Mouse (Mus musculus) olfactory bulb, adult 2 months (tissue): ENCODE data around the gene Ankrd12. TPM values are rescaled to one million over a fixed set of nuclear protein-coding genes. Genes with fewer than 3 reads are reported as not detected.
"Not testable (repeated sequence)": the region's sequence is repeated elsewhere in the genome, so short reads cannot be mapped to it uniquely, and the experiment has no call there.

Source experiments
- H3K27ac ChIP-seq: fragments of 200-500 bp; 2 replicates; pipeline ENCODE4 v1.5.1; 2012; ENCODE audit warnings: low read depth, low read length; ENCODE audit not compliant: insufficient read depth
- H3K4me1 ChIP-seq: fragments of 200-500 bp; 2 replicates; pipeline ENCODE4 v1.6.1; 2012; ENCODE audit warnings: low read length; ENCODE audit not compliant: control insufficient read depth, insufficient read depth
- H3K4me3 ChIP-seq: fragments of 200-500 bp; 2 replicates; pipeline ENCODE4 v1.5.1; 2012; ENCODE audit warnings: mild to moderate bottlenecking, low read depth, low read length, moderate library complexity; ENCODE audit not compliant: insufficient read depth
- CTCF ChIP-seq: fragments of 200-500 bp; IDR thresholded peaks from 2 replicates; pipeline ENCODE4 v1.5.1; 2012; ENCODE audit warnings: low read depth, mild to moderate bottlenecking, low read length, moderate library complexity; ENCODE audit not compliant: insufficient read depth
- POLR2A ChIP-seq: fragments of 200-500 bp; IDR thresholded peaks from 2 replicates; pipeline ENCODE4 v1.6.1; 2012; ENCODE audit warnings: mild to moderate bottlenecking, low read depth, low read length, moderate library complexity; ENCODE audit not compliant: insufficient read depth
- WGBS: fragments of 180-500 bp; shearing (Covaris S2); methylation state at CpG from one replicate; pipeline ENCODE4 v1.1.7; 2018; 5-methylcytosine and 5-hydroxymethylcytosine counted together
- polyA plus RNA-seq: library from polyadenylated mRNA; stranded (reverse); fragments of >200 nt; gene quantifications from 2 replicates; pipeline ENCODE4 v1.2.4, GENCODE M21; 2012; ENCODE audit warnings: low replicate concordance; ENCODE audit not compliant: missing spikeins, insufficient read depth, insufficient read length

Ankrd12 gene
- polyA plus RNA-seq, 1 experiment: not detected

DNA sequence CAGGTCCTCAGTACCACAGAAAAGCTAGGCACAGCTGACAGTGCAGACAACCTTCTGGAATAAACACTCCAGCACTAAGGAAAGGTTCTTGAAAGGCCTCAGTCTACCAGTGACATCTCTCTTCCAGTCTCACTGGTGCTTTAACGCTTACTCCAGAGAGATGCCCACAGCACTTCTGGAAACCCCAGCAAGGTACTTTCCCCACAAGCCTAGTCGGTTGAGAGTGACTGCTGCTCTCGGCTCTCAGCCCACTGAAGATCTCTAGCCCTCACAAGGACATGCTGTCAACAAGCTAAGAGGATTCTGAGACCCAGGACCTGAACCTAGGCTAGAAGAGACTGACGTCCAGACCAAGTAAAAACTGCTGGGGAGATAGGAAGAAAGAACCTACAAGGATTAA is 11.8 kb downstream of the Ankrd12 start:
- no peak overlapping the region for H3K4me3 ChIP-seq
- no peak overlapping the region for H3K27ac ChIP-seq
- 93% methylated on average over 4 of the region's 4 CpGs for WGBS
- H3K4me1 ChIP-seq: 0 out of 2 replicates have a peak, but pooled peaks cover 2% of the 10 kb centered on the region
- TF ChIP-seq POLR2A: no peak
- no peak for TF ChIP-seq CTCF

DNA sequence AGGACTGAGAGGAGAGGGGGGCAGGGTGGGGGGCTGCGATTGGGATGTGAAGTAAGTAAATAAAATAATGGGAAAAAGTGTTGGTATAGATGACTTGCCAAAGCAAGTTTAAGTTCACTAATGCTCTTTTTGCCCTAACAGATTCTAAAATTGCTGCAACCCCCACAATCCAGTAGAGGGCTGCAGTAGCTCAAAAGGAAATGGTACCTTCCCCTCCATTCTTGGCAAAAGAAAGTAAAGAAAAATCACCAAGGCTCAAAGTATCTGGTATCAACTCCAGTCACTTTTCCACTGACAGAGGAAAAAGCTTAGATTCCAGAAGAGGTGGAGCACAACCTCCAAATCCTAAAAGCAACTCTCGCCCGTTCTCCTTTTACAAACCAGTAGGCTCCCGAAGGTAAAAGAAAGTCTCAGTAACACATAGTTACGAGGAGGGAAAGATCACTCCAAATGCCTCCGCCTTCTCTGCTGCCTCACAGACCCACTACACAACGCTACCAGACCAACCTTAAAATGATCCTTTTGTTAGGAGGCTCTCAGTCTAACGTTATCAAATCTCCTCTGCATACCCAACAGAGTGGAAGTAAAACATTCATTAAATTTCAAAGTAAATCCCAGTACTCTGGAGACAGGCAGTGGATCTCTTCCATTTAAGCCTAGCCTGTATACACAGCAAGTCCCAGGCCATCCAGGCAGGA is 15.5 kb downstream of the Ankrd12 start:
- no peak overlapping the region for H3K4me3 ChIP-seq
- 0 out of 2 replicates have a peak, but pooled peaks cover 2% of the 10 kb centered on the region for H3K4me1 ChIP-seq
- WGBS: 42% methylated on average over 8 of the region's 8 CpGs
- H3K27ac ChIP-seq: no peak overlapping the region
- no peak for TF ChIP-seq CTCF
- TF ChIP-seq POLR2A: no peak

DNA sequence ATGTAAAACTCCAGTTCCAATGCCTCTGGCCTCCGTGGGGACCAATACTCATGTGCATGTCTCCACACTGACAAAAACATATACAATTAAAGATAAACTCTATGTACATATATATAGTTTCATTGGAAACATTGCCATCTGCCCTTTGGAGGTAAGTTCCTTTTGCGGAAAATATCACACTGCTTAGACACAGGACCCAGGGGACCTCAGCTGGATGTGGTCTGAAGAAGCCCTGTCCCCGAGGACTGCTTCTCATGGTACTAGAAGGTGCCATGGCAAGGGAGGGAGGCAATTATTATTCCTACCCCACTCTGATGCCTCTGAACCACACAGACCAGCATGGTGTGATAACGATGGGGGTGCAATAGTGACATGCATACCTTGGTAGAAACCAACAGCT is 18.7 kb downstream of the Ankrd12 start:
- no peak overlapping the region for H3K4me3 ChIP-seq
- H3K4me1 ChIP-seq: peaks cover 6% of the 10 kb centered on the region
- TF ChIP-seq CTCF (no peak), POLR2A (no peak)
- no peak overlapping the region for H3K27ac ChIP-seq
- 97% methylated on average over 4 of the region's 4 CpGs for WGBS

DNA sequence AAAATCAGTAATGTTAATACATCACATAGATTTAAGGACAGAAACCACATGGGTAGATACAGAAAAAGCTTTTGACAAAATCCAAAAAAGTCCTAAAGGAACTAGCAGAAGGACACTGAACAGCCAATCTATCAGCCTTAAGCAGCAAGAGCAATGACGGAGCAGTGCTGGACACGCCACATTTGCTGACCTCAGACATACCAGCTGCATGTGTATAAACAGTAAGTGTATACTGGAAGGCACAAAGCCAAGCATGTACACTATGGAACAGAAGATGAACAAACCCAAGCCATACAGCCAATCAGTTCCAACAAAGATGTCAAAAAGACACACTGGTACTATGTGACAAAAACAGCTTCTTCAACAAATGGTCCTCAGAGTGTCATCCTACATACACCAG is 19.7 kb downstream of the Ankrd12 start:
- TF ChIP-seq POLR2A (no peak), CTCF (no peak)
- WGBS: 95% methylated on average over 2 of the region's 2 CpGs

DNA sequence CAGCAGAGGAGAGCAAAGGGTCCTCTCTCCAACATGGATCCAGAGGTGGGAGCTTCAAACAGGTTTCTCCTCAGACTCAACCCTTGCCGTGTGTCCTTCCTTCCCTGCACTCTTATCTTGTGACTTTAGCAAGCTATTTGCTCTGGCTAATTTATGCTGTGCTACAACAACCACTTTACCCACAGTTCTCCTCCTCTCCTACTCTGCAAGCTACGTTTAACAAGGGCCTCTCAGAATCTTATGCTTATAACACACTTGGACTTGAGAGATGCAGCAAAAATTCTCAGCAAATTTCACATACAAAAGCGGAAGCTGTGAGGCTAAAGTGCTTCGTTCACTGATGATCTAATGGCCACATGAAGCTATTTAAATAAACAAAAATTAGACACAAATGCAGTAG is 23.5 kb downstream of the Ankrd12 start:
- TF ChIP-seq CTCF (no peak), POLR2A (no peak)
- WGBS: 45% methylated on average over 4 of the region's 4 CpGs

More for the DNA sequence above, 19.7 kb downstream of the Ankrd12 start:
- Histone ChIP-seq H3K4me3 (no peak overlapping the region), H3K4me1 (peaks cover 6% of the 10 kb centered on the region), H3K27ac (no peak overlapping the region)

DNA sequence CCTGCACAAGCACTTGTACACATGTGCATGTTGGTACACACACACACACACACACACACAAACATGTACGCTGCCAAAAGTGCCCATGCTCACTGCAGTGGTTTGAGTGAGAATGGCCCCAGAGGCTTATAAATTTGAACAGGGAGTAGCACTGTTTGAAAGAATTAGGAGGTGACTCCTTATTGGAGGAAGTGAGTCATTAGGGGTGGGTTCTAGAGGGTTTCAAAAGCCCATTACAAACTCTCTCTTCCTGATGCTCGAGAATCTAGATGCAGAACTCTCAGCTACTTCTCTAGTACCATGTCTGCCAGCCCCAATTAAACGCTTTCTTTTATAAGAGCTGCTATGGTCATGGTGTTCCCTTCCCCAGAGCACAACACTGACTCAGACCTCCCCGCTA is 28.1 kb downstream of the Ankrd12 start:
- no peak overlapping the region for H3K4me3 ChIP-seq
- WGBS: 78% methylated on average over 4 of the region's 4 CpGs

More for the DNA sequence above, 23.5 kb downstream of the Ankrd12 start:
- H3K4me3 ChIP-seq: no peak overlapping the region
- no peak overlapping the region for H3K27ac ChIP-seq
- H3K4me1 ChIP-seq: peaks cover 4% of the 10 kb centered on the region

DNA sequence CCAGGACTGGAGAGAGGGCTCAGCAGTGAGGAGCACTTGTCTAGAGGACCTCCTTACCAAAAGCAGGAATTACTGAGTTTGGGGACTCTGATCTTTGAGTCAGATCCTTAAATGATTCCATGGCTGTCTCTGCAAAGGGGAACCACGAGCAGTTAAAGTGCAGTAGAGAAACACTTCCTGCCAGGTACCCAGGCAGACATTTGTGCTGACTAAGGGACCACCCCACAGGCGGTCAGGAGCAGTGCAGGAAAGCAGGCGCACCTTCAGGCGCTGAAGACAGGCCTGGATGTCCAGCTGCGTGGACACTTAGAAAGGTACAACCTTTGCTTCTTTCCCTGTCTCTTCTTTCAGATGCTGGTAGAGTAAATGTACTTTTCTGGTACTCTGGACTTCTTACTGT is 28.7 kb downstream of the Ankrd12 start:
- H3K27ac ChIP-seq: no peak overlapping the region
- no peak for TF ChIP-seq POLR2A
- TF ChIP-seq CTCF: no peak
- peaks cover under 1% of the 10 kb centered on the region; the same call in 1 of the 2 replicates for H3K4me1 ChIP-seq
- WGBS: 80% methylated on average over 5 of the region's 5 CpGs
- H3K4me3 ChIP-seq: no peak overlapping the region

More for the DNA sequence above, 28.1 kb downstream of the Ankrd12 start:
- Histone ChIP-seq H3K4me1 (peaks cover 4% of the 10 kb centered on the region), H3K27ac (no peak overlapping the region)
- TF ChIP-seq CTCF (no peak), POLR2A (no peak)

DNA sequence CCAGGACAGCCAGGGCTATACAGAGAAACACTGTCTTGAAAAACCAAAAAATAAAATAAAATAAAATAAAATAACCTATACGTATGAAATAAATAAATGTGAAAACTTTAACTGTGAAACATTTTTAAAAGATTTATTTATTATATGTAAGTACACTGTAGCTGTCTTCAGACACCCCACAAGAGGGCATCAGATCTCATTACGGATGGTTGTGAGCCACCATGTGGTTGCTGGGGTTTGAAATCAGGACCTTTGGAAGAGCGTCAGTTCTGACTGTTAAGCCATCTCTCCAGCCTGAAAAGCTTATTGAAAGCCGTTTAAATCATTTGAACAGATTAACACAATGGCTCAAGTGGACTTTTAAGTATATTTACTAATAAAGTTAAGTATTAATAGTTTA is 33.2 kb downstream of the Ankrd12 start:
- not testable (repeated sequence) for H3K4me3 ChIP-seq, H3K4me1 ChIP-seq, H3K27ac ChIP-seq
- WGBS: 90% methylated on average over 4 of the region's 4 CpGs

DNA sequence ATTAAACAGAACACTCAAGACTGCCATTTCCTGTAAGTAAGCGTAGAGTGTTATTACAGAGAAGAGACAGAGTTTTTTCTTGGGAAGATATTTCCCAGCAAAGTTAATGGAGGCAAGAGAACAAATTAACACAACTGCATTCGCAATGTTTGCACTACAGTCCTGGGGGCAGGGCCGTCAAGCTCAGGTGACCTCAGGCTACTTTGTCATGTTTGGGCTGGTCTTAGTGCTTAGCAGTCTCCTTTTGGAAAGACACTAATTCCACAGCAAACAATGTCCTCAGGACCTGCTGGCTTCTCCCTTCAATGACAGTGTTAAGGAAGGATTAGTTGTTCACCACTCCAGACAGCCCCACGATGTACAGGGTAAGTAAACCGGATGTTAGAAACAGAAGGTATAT is 35.9 kb downstream of the Ankrd12 start:
- WGBS: 90% methylated on average over 5 of the region's 5 CpGs
- H3K4me3 ChIP-seq: no peak overlapping the region
- TF ChIP-seq CTCF (no peak), POLR2A (no peak)
- H3K4me1 ChIP-seq: no peaks in the 10 kb centered on the region; the same call in 1 of the 2 replicates
- no peak overlapping the region for H3K27ac ChIP-seq
